Mouse (Mus musculus) E14TG2a.4 (cell line): Measurements from ENCODE around the gene Cers1.

Experiments
- CTCF ChIP-seq: conservative IDR thresholded peaks from 2 replicates; pipeline ENCODE4 v1.5.1; 2014; ENCODE audit warnings: low read length
- POU5F1 ChIP-seq: IDR thresholded peaks from 2 replicates; pipeline ENCODE4 v1.6.1; 2014; ENCODE audit warnings: low read length, borderline replicate concordance

DNA sequence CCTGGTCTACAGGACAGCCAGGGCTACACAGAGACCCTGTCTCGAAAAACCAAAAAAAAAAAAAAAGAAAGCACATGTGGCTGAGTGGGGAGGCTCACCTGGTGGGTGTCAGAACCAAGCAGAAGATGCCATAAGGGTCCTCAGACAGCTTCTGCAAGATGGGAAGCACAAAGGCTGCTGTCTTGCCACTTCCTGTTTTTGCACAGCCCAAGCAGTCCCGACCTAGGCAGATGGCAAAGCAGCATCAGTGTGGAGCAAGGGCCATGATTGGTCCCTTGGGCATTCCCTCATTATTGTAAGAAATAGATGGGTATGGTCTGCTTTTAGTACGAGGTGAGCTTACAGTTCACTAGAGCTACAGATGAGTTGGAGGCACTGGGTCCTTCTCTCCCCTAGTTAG, 14.7 kb upstream of the Cers1 start:
- TF ChIP-seq CTCF (no peak), POU5F1 (no peak)
